In the genomic region with DNA sequence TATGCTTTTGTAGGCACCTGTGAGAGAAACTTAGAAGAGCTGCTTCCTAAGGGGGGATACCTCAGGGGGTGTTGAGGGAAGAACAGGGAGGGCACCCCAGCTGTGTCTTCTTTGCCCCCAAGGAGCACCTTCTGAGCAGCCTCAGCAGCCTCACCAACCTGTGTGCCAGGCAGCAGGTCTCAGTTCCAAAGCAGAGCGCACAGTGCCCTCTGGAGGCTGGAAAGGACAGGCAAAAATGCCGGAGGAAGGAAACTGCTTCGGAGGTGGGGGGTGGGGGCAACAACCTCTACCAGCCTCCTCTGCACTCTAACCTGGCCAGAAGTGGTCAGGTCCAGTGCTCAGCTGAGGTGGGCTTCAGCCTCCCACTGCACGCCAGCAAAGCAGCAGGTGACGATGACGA, we compare ENCODE assay signal across 9 mouse cellular contexts. TPM values are rescaled to one million over a fixed set of nuclear protein-coding genes. Genes with fewer than 3 reads are reported as not detected.
DNase-seq lines count a peak whose midpoint lies in the region; ATAC-seq and TF ChIP-seq lines count a peak whose summit lies in the region.
"Had no signal": no experiment of that assay in that cellular context is flagged by ENCODE, and none has a peak within 500 bp of the region (broad histone marks: within the 10 kb centered on the region; RNA-seq: fewer than 3 reads in every experiment).

No protein-coding gene starts in this region.

- ATAC-seq in activated CD4-positive, CD25-positive, alpha-beta regulatory T cell, adult 4 months = no peak
- ATAC-seq in hindbrain, embryonic 16.5 days = no peak

- TF ChIP-seq CTCF in lung, adult 2 months (IDR thresholded peaks at IDR 0.05; ENCODE audit: insufficient read depth, low read length) = peak; percentile 51
- peak; percentile 78 for TF ChIP-seq CTCF in cortical plate, adult 2 months (IDR thresholded peaks at IDR 0.05; ENCODE audit: extremely low read depth, insufficient read depth, low read length)

- no peaks in the 10 kb centered on the region for H3K27me3 ChIP-seq in hindbrain, embryonic 16.5 days (replicated peaks; ENCODE audit: control insufficient read depth, insufficient read depth, low read length)
- H3K27me3 ChIP-seq: lung, embryonic 15.5 days had no signal

- H3K4me3 ChIP-seq in lung, adult 2 months (replicated peaks; ENCODE audit: extremely low read depth, low read depth, low read length) = no peak overlapping the region
- H3K4me3 ChIP-seq in cortical plate, adult 2 months (ENCODE audit: insufficient read depth, low read length) = no peak overlapping the region
- H3K4me3 ChIP-seq in hindbrain, embryonic 16.5 days (ENCODE audit: low read length) = no peak overlapping the region
- H3K4me3 ChIP-seq: lung, embryonic 15.5 days had no signal

- no peak overlapping the region for H3K4me2 ChIP-seq in hindbrain, embryonic 16.5 days (ENCODE audit: low read length)
- H3K4me2 ChIP-seq: lung, embryonic 15.5 days had no signal

- H3K36me3 ChIP-seq in hindbrain, embryonic 16.5 days (ENCODE audit: control insufficient read depth, insufficient read depth, low read length) = no peaks in the 10 kb centered on the region
- H3K36me3 ChIP-seq: lung, embryonic 15.5 days had no signal

- no peaks in the 10 kb centered on the region for H3K9me3 ChIP-seq in hindbrain, embryonic 16.5 days (ENCODE audit: control insufficient read depth, low read length)
- H3K9me3 ChIP-seq: lung, embryonic 15.5 days had no signal

- 41% methylated on average over 6 of the region's 6 CpGs for WGBS in lung, adult 2 months
- 49% methylated on average over 6 of the region's 6 CpGs for WGBS in hindbrain, embryonic 16.5 days

- H3K27ac ChIP-seq in cortical plate, adult 2 months (ENCODE audit: insufficient read depth, low read length) = no peak overlapping the region
- H3K27ac ChIP-seq in hindbrain, embryonic 16.5 days (ENCODE audit: low read depth, low read length) = no peak overlapping the region
- H3K27ac ChIP-seq: lung, embryonic 15.5 days had no signal

- DNase-seq in cerebellum, adult 18-20 months = peak; percentile 29 to 31
- DNase-seq in cerebellum, adult 9-10 months = no peak
- DNase-seq in lung, adult 2 months = peak; percentile 11
- no peak for DNase-seq in lung, postnatal 25 days (ENCODE audit: low spot score)
- DNase-seq in lung, postnatal 36 days = peak; percentile 35

- H3K4me1 ChIP-seq in lung, adult 2 months (ENCODE audit: control insufficient read depth, insufficient read depth, low read length) = no peaks in the 10 kb centered on the region
- no peaks in the 10 kb centered on the region for H3K4me1 ChIP-seq in cortical plate, adult 2 months (ENCODE audit: control insufficient read depth, insufficient read depth, low read length)
- H3K4me1 ChIP-seq in hindbrain, embryonic 16.5 days (ENCODE audit: control insufficient read depth, insufficient read depth, low read depth, low read length) = peaks cover under 1% of the 10 kb centered on the region; the same call in 1 of the 2 replicates
- H3K4me1 ChIP-seq: lung, embryonic 15.5 days had no signal

- TF ChIP-seq POLR2A in lung, adult 2 months (IDR thresholded peaks at IDR 0.05; ENCODE audit: borderline replicate concordance, extremely low read depth, low read depth, low read length) = no peak
- no peak for TF ChIP-seq POLR2A in cortical plate, adult 2 months (IDR thresholded peaks at IDR 0.05; ENCODE audit: extremely low read depth, insufficient read depth, low read length)

- no peak overlapping the region for H3K9ac ChIP-seq in hindbrain, embryonic 16.5 days (ENCODE audit: low read depth, low read length)
- H3K9ac ChIP-seq: lung, embryonic 15.5 days had no signal

RNA-seq across cellular contexts. Expression of gene Tmem106c, which starts 6.3 kb away (rescaled TPM):
- polyA plus RNA-seq in lung, adult 2 months (2012; rRNA removed) = 25.8 and 34.2 TPM in 2 replicates
- 58.3 and 63.6 TPM in 2 replicates for polyA plus RNA-seq in cortical plate, adult 2 months (2012; rRNA removed)
- 10 to 100 TPM; 23.5 to 25.5 TPM for polyA plus RNA-seq in activated CD4-positive, CD25-positive, alpha-beta regulatory T cell, adult 4 months (2017; shearing (Covaris generic))
- polyA plus RNA-seq in hindbrain, embryonic 16.5 days (2015; fragmentation: Nextera tagmentation; extraction: Ambion mirVana) = 58.3 and 60.6 TPM in 2 replicates

RNA-seq across cellular contexts. Expression of gene Col2a1, which starts 34.2 kb away (rescaled TPM):
- polyA plus RNA-seq in lung, adult 2 months (2012; rRNA removed) = 0.14 and 0.51 TPM in 2 replicates
- 0.87 and 1.1 TPM in 2 replicates for polyA plus RNA-seq in cortical plate, adult 2 months (2012; rRNA removed)
- polyA plus RNA-seq in activated CD4-positive, CD25-positive, alpha-beta regulatory T cell, adult 4 months (2017; shearing (Covaris generic)) = under 1 TPM in 1 of 2 experiments, not detected in 1; 0.25 TPM
- polyA plus RNA-seq in hindbrain, embryonic 16.5 days (2015; fragmentation: Nextera tagmentation; extraction: Ambion mirVana) = 11.9 and 43.4 TPM in 2 replicates

RNA-seq across cellular contexts. Expression of gene Vdr, which starts 59.9 kb away (rescaled TPM):
- polyA plus RNA-seq in lung, adult 2 months (2012; rRNA removed) = 4.0 and 6.3 TPM in 2 replicates
- 0.17 and 0.25 TPM in 2 replicates for polyA plus RNA-seq in cortical plate, adult 2 months (2012; rRNA removed)
- 1 to 10 TPM in 1 of 2 experiments, under 1 TPM in 1; 0.71 to 1.8 TPM for polyA plus RNA-seq in activated CD4-positive, CD25-positive, alpha-beta regulatory T cell, adult 4 months (2017; shearing (Covaris generic))
- polyA plus RNA-seq in hindbrain, embryonic 16.5 days (2015; fragmentation: Nextera tagmentation; extraction: Ambion mirVana) = 0.17 and 0.26 TPM in 2 replicates

Comparison
In these comparisons a context has a peak if more than half of its experiments do, and no peak if none do; other contexts are left out.
1. DNase-seq: peak in cerebellum, adult 18-20 months (2 of 2), lung, adult 2 months (single experiment) and lung, postnatal 36 days (single experiment); none in cerebellum, adult 9-10 months (single experiment) and lung, postnatal 25 days (single experiment).